Mouse (Mus musculus) right cerebral cortex, adult 18-20 months (tissue): ENCODE measurements around the gene Zic1.

ENCODE experiments used
- DNase-seq: peaks from one replicate; pipeline ENCODE4 v3.0.0; 2022; ENCODE audit warnings: mixed read lengths

Zic1 gene

DNA sequence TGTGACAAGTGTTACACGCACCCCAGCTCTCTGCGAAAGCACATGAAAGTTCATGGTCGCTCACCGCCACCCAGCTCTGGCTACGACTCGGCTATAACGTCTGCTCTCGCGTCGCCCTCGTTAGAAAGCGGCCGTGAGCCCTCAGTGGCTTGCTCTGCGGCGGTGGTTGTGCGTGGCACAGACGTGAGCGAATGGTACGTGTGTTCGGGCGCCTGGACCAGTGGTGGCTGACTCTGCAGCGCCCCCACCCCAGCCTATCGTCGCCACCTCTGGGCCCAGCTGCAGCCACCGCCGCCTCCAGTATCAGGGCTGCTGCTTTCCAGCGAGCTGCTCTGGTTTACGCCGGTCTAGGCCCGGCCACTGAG is 18.5 kb upstream of the Zic1 start:
- DNase-seq = no peak

DNA sequence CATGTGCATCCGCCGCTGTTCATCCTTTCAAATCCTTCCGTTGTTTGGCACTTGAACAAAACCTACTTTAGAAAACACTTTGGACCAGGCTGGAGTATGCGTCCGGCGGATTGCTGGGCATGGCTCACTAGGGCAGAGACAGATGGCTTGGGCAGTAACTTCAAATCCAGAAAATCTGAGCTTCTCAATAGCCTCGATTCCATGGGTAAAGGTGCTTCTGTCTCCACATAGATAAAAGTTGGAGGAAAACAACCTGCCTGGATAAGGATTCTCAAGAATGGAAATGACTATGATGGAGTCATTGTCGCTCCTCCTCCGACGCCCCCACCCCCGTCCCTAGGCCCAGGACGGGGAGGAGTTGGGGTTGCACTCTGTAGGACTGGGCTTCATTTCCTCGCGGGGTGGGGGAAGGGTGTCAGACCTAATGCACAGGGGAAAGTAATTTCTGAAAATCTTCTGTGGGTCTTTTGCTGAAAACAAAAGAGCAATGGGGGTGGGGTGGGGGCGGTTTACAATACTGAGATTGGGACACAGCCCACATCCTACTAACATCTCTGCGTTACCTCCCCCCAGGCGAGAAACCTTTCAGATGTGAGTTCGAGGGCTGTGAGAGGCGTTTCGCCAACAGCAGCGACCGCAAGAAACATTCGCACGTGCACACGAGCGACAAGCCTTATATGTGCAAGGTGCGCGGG is 18.0 kb upstream of the Zic1 start:
- no peak for DNase-seq

DNA sequence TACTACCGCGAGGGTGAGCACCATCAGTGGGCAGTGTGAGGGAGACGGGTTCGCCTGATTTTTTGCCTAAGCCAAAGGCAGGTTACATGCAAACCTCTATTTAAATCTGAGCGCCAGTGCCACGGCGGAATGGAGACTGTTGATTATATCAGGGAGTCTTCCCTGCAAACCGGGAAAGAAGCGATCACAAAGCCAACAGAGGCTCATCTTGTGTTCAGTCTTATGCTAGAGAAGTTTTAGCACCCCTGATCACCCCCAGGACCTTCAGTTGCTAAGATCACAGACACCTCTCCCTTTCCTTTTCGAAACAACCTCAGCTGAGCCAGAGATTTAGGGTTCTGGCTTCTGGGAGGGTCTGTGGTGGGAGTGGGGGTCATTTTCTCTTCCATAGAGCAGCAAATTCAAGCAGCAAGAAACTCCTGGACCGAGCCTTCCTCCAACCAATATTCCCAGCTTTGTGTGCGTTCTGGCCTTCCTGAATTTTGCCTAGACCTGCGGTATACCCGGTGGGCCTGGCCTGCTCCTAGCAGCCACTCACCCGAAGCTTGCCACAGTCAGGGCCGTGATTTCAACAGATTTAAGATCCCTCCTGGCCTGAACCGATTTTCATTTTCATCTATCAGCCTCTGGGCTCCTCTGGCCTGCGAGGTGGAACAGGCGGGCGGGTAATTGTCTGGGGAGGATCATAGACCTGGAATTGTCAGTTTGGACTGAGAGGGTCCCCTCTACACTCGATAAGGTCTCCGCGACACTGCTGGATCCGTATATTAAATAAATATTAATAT is 17.1 kb upstream of the Zic1 start:
- no peak for DNase-seq

DNA sequence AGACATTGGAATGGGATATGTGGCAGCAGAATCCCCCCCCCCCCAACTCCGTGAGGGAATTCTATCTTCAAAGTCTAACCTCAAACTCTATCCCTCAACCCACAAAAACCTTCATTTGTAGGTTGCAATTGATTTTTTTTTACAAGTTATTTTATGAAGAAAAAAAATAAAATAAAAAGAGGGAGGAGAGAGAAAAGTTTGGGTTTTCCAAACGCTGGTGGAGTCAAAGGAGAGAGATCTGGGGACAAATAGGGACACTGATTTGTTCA is 16.4 kb upstream of the Zic1 start:
- no peak for DNase-seq

DNA sequence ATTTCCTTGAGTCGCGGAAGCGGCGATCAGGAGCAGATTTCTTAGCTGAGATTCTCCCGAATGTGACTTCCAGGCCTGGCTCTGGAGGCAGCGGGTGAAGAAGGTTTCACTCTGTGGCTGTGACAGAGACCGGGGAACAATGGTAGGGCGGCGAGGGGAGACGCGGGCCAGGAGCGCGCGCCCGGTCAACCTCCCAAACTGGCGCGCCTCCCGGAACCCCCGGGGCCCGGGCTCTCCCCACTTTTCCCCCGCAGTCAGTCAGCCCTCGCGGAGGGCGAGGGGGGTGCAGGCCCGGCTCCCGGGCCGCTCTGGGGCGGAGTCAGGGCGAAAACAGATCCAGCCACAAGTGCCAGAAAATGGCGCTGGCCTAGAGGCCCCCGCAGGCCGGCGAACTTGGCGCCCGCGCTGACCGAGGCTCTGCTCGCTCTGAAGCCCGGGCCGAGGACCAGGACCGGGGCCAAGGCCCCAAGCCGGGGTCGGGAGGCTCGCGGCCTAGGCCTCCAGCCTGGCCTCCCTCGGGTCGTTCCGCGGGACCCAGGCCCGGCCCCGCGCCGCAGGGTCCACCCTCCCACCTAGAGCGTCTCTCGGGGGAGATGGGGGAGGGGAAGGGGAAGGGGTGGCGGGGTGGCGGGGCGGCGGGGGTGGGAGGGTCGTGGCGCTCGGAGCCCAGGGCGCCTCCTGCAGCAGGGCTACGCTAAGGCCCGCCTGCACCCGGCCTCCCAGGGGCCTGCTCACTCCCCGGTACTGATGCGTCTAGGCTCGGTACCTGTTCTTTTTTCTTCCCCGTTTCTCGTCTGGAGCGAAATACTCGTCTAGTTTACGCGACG is 15.9 kb upstream of the Zic1 start:
- no peak for DNase-seq

DNA sequence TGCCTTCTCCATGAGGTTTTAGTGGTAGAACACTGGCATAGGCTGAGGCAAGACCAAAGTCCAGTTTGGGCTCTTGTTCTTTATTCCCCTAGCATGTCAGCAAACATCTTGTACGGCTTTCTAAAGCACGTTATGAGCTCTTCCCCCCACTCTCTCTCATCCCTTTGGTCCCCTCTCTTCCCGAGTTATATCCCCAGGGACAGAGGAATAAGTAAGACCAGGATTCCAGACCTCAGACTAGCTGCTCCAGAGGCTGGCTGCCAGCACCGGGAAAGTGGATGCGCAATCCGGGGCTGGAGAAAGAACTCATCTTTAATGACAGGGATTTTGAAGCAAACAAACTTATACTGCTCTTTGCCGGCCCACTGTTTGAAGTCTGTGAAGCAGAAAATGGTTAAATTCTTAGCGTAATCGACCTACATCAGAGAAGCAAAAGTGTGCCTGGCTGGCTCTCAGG is 14.9 kb upstream of the Zic1 start:
- DNase-seq = no peak

DNA sequence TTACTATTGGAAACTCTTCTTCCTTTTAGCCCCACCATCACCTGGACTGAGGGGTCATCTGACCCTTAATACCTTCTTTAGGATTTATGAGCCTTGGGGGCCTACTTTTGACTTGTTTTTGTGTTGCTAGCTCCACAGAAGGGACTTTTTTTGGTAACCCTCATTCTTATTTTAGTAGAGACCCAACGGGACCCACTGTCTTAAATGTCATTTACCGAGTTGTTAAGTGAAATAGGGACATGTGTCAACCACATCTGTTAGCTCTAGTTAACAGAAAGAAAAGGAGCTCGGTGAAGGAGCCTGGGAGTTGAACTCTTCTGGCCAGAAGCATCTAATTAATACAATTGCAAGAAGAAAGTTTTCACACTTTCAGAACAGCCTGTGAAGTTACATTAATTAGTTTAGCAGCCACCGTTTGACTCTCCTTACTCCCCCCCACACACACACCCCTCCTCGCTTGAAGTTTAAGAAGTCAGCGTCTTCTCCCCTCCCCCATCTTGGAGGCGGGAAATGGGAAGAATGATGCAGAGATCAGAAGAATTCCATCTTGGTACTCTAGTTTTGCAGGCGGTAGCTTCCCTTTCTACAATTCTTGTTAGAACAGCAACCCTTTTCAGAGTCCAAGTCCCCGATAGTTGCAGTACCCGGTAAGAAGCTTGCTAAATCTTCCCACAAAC is 14.3 kb upstream of the Zic1 start:
- no peak for DNase-seq

DNA sequence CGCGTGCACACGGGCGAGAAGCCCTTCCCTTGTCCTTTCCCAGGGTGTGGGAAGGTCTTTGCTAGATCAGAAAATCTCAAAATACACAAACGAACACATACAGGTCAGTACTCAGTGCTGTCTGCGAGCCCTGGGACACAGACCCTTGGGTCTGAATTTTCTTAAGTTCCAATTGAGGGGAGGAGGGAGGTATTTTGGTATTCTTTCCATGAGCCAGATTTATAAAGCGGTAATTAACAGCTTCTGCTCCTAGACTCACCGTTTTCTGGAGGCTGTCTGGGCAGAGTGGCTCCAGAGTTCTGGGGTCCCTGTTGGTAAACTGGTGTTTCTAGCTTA is 13.7 kb upstream of the Zic1 start:
- DNase-seq = no peak

DNA sequence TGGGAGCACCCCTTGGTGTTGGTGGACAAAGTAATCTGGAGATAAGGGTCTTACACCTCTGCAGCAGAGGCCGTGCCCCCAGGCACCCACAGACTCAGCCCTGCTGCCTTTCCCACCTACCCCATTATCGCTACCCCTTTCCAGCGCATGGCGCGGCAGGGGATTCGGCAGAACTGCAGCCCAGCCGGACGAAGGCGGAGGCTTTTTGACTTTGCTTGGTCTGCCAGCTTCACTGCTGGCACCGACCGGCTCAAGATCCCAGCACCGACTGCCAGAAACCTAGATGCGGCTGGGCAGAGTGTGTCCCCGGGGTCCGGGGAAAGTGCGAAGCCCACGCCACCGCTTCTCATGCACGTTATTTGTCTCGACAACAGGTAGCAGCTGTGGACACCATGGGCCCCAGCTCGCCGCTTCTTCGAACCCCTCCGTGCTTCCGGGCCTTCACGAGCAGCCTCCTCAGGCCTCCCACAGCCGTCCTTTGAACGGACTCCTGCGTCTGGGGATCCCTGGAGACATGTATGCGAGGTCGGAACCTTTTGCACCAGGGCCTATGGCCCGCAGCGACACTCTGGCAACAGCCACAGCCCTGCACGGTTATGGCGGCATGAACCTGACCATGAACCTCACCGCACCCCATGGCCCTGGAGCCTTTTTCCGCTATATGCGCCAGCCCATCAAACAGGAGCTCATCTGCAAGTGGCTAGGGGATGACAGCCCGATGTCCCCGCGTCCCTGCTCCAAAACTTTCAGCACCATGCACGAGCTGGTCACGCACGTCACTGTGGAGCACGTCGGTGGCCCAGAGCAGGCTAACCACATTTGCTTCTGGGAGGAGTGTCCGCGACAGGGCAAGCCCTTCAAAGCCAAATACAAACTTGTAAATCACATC is 13.0 kb upstream of the Zic1 start:
- DNase-seq = no peak

DNA sequence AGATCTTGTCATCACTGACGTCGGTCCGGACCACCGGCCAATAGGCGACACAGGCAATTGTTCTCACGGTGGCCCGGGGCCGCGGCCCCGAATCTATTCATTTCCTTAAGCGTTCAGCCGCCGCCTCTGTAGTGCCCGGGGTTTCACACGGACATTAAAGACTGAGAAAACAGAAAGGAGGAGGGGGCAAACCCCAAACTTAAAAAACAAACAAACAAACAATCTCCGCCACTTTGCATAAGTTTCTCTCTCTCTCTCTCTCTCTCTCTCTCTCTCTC is 12.2 kb upstream of the Zic1 start:
- no peak for DNase-seq

DNA sequence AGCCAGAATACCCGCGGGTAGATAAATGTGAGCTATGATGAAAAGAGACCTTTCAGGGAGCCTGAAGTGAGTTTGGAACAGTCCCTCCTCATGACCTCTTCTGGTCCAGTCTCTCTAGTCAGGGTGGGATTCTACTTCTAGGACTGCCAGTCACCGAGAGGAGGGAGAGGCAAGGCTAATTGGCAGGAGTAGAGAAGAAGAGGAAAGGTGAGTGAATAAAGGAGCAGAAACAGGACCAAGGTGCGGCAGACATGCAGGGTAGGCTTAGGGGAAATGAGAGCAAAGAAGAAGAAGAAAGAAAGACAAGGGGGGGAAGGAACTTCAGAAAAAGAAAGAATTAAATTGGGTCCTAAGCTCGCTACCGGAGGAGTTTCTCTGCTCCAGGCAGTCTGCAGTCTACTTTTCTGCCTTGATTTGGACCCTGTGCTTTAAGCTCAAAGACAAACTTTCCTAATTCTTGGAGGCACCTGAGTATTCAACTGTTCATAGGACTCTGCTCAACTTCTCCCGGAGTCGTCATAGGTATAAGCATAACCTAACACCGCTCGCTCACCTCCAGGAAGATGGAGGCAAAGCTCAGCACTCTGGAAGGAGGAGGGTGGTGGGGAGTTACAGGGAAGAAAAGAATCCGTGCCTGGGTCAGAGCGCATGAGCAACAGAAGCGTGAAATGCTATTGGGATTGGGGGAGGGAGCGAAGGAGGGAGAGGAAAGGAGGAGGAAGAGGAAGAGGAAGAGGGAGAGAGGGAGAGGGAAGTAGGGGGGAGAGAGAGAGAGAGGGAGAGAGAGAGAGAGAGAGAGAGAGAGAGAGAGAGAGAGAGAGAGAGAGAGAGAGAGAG is 11.6 kb upstream of the Zic1 start:
- no peak for DNase-seq

DNA sequence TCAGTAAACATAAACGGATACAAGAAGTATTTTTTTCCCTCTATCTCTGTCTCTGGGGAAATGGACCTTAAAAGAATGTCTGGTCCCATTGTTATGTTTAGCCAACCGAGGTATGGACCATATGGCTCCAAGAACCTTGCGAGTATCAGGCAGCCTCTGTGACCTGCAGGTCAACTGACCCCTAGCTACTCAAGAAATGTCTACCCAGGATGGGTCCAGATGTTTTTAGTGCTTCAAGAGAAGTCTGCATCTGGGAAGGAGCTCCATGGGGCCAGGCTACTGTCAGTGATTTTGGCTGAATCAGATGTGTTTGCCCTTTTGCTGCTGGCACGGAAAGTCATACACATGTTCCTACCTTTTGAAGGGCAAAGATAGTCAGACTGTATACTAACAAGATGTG is 9.1 kb upstream of the Zic1 start:
- DNase-seq = no peak

DNA sequence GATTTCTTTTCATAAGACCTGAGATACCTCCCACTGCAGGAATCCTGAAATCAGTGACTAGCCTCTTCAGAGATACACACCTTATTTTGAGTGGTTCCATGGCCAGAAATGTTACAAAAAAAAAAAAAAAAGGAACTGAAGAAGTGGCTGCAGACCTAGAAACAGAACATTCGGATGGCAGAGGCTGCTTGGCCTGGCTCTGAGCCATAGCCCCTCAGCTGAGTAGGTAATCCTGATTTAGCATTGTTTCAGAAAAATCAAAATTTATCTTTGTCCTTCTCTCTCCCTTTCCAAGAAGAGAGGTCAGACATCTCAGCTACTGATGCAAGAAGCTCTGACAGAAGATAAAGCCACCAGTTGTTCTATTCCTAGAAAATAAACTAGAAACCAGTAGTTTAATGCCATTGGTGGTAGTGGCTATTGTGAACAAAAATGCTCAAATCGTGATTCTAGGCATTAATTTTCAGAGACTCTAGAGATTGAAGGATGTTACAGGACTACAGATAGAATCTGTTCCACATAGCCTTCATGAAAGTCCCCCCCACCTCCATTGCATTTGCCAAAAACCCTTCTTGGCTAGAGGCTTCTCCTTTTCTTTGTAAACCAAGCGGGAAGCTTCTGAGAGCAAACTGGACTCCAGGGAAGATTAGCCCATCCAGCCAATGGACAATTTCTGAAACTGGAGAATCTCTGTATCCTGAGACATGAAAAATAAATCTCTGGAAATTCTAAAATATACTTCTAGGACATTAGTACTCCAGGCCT is 8.4 kb upstream of the Zic1 start:
- no peak for DNase-seq

DNA sequence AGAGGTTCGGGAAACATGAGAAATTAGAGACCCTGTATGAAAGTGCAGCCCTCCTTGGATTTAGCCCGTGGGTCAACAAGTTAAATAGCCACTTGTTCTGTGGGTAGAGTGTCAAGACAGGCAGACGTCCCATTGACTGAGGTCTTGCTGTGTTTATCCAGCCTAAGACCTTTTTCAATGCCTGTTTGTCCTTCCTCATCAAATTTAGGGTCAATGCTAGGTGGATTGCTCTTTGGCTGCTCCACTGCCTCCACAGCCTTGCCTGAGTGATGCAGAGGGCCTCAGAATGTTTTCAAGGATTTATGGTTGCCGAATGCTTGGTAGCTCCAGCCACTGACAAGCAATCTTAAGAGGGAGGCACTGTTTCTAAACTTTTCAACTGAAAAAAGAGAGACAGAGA is 6.0 kb upstream of the Zic1 start:
- DNase-seq = no peak

DNA sequence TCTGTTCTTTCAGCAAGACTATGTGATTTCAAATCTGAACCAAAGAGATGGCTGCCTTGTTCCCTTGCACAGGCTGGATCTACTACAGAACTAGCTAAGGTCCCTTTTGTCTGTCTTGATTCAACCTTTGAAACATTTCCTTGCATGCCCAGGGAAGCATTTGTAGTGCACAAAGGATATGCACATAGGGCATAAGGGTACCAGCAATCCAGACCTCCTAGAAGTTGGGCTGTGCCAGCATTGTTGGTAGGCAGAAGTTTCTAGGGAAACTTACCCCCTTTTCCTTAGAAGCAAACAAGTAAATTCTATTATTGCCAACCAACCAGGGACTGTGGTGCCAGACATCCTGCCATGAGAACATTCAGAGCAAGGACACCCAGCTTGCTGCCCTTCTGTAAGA is 5.4 kb upstream of the Zic1 start:
- DNase-seq = no peak

DNA sequence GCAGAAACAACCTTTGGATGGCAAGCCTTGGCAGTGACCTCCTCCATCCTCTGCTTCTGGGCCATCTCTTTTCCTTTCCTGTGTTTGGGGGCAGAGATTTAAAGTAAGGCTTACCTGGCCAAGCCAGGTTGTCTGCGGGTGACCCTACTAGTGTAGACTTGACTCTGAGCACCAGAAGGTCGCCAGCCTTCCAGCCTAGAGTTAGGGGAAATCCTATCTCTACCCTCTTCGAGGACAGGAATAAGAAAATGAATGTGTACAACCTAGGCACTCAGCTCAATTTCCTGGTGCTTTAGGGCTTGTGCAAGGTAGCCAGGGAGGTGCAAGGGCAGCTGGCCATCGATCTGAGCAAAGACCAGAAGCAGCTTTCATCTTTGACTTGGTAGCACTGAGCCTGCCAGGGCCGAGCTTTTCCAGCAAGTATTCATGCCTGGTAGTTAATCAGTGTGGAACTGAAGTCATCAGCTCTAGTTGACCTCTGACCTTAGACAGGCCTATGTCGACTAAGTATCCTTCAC is 4.6 kb upstream of the Zic1 start:
- no peak for DNase-seq

DNA sequence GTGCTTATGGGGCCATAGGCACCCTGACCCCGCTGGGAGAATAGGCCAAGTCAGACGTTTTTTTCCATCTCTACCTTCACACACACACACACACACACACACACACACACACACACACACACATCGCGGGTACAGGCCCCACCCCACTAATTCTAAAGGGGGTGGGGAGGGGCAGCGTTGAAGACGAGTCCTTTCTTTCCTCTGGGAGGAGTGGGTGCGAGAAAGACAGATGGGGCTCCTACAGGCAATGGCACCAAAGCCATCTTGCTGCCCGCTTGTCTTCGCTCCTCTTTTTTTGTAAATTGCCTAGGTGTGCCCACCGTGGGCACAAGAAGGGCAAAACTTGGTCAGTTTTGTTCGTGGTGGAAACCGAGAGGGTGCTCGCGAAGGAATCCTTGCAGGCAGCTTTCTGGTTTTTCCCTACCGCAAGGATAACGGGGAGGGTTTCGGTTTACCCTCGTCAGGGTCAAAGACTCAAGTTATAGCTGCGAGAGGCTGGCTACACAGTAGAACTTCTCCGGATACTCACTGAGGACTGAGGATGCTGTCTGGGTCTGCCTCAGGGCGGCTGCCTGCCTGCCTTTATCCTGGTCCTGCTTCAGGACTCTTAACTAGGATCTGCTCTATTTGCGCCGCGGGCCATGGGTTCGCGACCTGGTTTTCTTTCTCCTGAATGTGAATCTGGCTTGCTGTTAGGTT is 3.8 kb upstream of the Zic1 start:
- no peak for DNase-seq

DNA sequence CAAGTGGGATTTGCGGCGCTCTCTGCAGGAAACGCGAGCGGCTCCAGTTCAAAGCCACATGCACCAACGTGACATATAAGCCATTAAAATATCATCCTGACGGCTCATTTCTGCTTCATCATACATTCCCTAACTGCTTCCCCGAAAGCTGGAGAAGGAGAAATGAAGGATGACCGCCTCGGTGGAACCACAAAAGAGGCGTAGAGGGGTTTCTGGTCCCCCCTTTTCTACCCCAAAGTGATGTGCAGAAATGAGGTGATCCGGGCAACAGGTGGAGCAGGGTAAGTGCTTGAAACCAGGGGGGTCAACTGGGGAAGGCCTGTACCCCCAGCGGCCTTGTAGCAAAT is 3.3 kb upstream of the Zic1 start:
- no peak for DNase-seq

DNA sequence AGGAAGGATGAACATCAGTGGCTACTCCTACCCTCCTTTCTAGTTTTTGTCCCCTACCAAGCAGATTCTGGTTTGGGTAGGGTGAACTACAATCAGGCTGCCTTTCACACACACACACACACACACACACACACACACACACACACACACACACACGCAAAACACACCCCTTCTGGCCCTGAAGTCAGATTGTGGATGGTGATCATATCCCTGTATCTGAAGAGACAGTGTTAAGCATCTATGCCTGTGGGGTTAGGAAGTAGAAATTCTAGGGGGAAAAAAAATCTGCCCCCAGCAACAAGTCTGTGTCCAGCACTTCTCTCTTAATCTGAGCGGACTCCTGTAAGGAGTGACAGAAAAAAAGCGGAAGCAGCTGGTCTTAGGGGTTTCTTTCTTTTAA is 2.5 kb upstream of the Zic1 start:
- no peak for DNase-seq
